Mouse (Mus musculus) liver, postnatal 0 days (tissue): ENCODE results near the gene Aspscr1.

Experiments used
- CTCF ChIP-seq: sonication (generic); IDR thresholded peaks from 2 replicates; pipeline ENCODE4 v1.5.1; 2016; ENCODE audit warnings: antibody characterized with exemption, low read depth
- EP300 ChIP-seq: IDR thresholded peaks from 2 replicates; pipeline ENCODE4 v1.6.1; 2016; ENCODE audit warnings: antibody characterized with exemption, low read depth, mild to moderate bottlenecking

DNA sequence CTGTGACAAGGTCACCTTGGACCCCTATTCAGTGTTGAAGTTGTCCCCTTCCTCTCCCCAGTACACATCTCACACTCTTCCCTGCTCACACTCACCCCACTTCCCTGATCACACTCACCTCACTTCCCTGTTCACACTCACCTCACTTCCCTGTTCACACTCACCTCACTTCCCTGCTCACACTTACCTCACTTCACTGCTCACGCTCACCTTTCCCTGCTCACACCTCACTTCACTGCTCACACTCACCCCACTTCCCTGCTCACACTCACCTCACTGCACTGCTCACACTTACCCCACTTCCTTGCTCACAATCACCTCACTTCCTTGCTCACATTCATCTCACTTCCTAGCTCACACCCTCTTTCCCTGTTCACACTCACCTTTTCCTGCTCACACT, 58.6 kb downstream of the Aspscr1 start:
- TF ChIP-seq CTCF (no peak), EP300 (no peak)
